Mouse (Mus musculus): ENCODE results near the gene Dnajb13.

Dnajb13 gene

DNA sequence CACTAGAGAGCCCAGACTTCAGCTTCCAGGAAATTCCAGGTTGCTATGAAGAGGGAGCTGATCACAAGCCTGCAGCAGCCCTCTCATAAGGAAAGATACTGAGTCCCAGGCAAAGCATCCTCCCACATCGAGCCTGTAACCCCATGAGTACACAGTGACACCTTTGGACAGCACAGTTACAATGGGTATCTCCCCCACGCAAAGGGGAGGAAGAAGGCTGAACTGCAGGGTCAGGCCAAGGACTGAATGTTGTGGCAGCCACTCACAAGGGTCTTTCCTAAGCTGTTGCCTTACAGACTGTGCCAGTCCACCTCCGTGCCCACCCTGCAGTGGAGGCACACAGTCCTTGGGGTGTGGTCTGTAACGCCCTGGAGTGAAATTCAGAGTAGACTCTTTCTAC lies 8.3 kb downstream of the Dnajb13 start:
- DNase-seq = no peak

GRCm38 (mm10) chr7:100504740-100505487 lies 9.8 kb downstream of the Dnajb13 start:
- DNase-seq = no peak

DNA sequence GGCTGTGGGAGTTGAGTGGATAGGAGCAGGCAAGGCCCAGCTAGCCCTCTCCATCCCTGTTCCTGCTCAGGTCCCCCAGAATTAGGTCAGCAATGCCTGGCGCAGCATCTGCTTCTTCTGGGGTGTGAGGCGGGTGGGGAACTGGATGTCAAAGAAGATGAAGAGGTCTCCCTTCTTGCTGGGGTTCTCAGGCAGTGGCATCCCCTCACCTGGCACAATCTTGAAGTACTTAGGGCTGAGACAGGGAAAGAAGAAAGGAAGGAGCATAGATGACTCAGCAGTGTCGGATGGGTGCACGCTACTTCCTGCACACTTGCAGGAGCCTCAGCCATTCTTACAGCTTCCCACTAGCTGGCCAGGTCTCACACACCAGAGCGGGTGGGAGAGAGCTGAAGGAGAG lies 11.7 kb downstream of the Dnajb13 start:
- DNase-seq = peak; percentile 60

DNA sequence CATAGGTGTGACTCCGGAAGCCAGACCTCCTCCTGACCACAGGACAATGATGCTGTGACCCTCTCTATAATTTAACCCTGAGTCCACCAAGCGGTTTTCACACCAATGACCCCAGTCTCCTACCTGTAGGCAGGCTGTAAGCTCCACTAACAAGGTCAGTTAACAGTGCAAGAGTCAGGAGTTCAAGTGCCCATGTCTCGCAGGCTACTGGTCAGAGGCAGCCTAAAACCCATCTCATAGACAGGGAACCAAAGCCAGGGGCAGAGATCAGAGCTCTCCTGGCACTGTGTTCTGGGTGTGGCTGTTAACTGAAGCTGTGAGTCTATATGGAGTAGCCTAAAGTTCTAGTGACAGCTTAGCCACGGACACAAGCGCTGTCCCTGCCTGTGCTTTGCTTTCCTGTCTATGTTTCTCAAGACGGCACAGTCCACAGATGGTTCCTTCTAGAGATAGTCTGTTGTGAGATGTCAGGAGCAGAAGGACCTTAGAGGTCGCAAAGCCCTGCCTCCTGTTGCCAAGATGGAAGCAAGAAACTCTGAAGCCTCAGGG lies 12.3 kb downstream of the Dnajb13 start:
- DNase-seq = peak; percentile 46

GRCm38 (mm10) chr7:100501844-100502373 lies 12.9 kb downstream of the Dnajb13 start:
- no peak for DNase-seq

DNA sequence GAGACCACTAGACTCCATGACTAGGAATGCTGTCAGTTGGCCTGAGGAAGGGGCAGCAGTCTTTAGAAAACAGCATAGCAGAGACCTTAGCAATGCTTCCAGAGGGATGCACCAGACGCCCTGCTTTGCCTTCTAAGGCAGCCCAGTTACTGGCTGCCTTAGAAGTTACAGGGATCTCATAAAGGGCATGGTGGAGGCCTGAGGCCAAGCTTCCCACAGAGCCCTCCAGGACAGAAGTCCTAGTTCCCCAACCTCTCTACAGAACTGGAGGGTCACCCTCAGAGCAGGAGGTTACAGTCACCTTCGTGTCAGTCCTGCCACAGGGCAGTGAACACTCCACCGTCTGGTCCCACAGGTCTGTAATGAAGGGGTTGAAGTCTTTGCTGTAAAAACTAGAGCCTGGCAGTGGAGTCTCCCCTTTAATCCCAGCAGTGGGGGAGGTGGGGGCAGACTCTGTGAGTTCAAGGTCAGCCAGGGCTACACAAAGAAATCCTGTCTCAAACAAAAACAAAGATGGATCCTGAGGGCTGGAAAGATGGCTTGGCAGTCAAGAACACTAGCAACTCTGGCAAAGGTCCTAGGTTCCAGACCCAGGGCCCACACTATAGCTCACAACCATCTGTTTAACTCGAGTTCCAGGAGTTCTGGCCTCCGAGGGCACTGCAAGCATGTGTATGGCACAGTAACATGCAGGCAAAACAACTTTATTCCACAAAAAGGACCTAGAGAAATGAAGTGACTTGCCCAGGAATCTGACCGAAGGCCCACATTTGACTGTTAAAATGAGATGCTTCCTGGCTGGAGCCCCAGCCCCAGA lies 13.5 kb downstream of the Dnajb13 start:
- DNase-seq = peak; percentile 52

DNA sequence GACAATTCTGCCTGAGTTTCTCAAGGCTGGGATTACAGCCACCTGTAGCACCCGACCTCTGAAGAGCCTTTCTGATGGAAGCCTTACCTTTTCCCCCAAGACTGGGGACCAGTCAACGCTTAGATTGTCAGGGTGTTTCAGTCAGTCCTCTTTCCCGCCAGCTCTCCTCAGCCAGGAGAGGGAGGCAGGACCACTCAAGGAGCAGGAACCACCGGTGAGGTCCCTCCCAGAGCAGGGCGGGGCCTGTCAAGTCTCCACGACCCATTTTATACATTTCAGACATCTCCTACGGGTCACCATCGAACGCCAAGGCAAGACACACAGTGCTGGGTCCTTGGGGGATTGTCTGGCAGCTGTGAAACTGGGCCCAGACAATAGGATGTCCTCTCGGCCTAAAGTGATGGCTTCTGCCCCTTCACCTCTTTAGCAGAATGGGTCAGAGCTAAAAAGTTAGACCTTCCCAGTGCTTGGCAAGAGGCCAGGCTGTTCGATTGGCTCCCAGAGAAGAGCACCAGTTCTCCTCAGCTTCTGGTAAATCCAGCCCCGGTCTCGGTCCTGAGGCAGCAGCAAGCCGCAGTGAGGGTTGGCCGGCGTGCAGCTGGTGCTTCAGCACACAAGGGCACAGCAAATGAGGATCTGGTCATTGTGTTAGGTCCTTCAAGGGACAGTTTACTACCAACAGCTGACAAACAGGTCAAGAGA lies 14.3 kb downstream of the Dnajb13 start:
- peak; percentile 63 for DNase-seq

- no peak for DNase-seq
These were observed 15.3 kb downstream of the Dnajb13 start for GRCm38 (mm10) chr7:100499465-100499864.

DNA sequence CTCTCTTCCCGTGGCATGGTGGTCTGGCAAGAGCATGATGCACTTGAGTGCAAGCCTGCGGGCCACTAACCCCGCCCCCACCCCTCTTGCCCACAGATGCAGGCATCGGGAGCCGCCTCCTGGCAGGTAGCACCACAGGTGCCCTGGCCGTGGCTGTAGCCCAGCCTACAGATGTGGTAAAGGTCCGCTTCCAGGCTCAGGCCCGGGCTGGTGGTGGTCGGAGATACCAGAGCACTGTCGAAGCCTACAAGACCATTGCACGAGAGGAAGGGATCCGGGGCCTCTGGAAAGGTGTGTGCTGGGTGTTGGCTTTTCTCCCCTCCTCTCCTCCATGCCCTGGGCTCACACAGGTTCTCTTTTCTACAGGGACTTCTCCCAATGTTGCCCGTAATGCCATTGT lies 16.8 kb downstream of the Dnajb13 start:
- no peak for DNase-seq

DNA sequence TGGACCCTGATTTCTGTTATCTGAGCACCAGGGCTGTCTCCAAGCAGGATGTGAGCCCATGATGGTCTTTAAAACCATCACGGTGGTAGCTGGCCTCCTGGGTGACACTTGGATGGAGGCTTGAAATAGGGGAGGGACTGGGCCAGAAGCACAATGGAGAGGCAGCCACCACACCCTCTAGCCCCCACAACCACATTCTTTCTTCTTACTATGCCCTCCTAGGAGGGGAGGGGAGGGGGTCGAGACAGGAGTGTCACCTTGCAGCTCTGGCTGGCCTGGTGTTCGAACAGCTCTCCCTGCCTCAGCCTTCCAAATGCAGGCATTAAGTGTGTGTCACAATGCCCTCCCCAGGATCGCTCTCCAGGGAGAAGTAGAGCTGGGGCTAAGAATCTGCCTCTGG lies 17.4 kb downstream of the Dnajb13 start:
- DNase-seq = no peak

DNA sequence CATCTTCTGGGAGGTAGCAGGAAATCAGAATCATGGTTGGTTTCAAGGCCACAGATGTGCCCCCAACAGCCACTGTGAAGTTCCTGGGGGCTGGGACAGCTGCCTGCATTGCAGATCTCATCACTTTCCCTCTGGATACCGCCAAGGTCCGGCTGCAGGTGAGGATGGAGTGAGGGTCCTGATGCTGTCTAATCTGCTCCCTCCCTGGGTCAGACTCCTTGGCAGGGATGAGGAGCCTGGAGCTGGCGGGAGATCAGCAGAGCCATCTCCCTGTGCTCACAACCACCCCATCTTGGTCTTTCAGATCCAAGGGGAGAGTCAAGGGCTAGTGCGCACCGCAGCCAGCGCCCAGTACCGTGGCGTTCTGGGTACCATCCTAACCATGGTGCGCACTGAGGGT lies 18.0 kb downstream of the Dnajb13 start:
- no peak for DNase-seq

- DNase-seq = no peak
These were observed 18.4 kb downstream of the Dnajb13 start for GRCm38 (mm10) chr7:100496371-100496770.

DNA sequence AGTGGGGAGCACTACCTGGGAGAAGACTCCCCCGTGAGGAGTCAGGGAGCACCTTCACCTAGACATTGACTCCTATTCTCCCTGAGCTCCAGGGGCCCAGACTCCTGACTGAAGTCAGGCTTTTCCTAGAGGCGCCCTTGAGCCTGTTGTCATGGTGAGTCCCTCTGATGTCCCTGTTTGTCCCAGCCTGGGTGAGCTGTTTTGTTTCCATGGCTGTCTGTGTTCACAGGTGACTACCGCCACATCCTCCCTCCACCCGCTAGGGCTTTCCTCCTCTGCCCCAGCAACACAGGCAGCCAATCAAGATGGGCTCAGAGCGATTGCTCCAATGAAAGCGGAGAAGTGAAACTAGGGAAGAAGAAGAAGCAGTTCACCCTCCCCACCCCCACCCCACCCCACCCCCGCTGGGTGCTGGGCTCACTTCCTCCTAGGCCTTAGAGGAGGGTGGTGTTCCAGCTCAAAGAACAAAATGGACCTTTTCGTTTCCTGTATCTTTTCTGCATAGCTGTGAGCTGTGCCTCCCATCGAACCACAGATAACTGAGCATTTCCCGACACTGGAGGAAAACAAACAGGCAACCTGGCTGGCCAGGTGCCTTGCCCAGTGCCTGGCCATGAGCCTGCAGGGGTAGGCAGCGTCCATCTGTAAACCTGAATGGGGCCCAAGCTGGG lies 19.0 kb downstream of the Dnajb13 start:
- peak; percentile 81 for DNase-seq

GRCm38 (mm10) chr7:100495042-100495441 lies 19.7 kb downstream of the Dnajb13 start:
- no peak for DNase-seq

DNA sequence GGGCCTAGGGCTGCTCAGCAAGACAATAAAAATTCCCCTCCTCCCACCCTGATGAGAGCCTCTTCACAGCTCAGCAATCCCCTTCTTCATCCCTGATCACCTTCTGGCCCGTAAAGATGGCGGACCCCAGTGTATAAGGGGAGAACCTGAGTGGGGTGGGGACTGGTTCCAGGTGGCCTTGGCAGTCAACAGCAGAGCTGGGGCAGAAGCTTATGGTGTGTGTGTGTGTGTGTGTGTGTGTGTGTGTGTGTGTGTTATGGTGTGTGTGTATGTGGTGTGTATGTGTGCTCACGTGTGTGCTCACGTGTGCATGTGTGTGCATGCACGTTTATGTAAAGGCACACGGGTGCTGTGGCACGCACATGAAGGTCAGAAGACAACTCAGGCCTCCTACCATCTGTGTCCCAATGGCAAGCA lies 20.3 kb downstream of the Dnajb13 start:
- DNase-seq = no peak

DNA sequence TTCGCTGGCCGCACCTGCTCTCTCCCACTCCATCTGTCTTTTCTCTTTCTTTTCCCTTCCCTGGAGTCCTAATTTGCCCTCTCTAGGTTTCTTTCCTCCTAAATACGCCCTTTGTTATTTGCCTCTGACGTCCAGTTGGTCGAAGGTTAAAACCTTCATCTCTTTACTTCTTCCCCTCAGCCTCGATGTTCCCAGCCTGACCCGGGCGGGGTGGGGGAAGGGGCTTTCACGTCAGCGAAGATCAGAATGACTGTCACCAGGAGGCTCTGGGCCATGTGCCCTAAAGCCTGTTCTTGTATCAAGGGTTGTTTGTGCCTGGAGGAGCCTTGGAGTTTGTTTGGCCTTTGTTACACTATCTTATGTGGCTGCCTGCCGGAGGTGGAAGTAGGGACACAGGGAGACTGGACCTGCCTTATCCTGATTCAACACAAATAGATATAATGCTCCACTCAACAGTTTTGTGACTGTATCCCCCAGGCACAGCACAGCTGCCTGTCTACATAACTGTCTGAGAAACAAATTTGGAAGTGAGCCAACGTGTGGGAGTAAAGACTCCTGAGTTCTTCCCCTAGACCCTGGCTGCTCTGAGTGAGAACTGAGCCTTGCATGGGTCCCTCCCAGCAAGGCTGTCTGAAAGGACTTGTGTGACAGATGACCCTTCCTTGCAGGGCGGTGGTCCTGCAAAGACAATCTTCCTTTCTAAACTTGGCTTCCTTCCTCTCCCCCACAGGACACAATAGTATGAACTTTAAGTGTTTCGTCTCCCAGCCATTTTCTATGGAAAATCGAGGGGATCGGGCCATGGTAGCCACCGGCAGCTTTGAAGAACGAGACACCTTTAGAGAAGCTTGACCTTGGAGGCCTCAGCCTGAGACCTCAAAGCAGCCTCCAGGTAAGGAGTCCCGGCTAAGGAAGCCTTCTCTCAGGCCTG lies 21.0 kb downstream of the Dnajb13 start:
- peak; percentile 49 for DNase-seq

DNA sequence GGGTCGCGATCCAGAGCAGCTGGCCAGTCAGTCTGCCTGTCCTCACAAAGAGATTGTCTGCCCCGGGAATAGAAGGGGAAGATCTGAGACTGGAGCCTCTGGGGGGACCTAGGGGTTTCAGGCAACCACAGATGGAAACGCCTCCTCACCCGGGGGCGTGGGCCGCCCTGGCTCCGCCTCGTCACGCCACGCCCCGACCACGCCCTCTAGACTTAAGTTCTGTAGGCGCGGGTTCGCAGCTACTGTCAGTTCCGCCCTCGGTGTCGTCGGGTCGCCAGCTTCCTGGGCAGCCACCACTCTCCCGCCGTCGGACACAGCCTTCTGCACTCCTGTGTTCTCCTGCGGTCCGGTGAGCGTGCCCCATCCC lies 21.7 kb downstream of the Dnajb13 start, which contains the start of gene Ucp2:
Ucp2 (plus strand) TSS at position 221 of the 367 bp plus-strand sequence.
- peak; percentile 97 for DNase-seq

GRCm38 (mm10) chr7:100492391-100493116 lies 22.2 kb downstream of the Dnajb13 start:
- DNase-seq = no peak

DNA sequence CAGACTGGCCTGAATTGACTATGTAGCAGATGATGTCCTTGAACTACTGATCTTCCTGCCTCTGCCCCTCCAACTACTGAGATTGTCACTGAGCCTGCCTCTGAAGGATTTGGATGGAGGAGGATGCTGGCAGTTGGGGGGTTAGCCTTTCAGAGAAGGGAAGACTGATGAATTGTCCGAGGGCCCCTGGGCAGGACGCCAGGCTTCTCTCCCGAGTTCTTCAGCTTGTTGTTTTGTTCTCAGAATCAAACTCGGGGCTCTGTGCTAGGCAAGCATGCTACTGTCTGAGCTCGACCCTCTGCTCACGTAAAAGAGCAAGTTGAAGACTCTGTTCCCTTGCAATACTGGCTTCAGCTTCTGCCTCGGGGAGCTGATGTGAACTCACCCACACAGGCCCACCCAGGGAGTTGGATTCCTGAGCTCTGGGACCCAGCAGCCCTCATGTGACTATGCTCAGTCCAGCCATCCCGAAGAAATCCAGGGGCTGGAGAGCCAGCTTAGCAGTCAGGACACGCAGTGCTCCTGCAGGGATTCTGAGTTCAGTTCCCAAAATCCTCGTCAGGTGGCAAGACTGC lies 26.2 kb downstream of the Dnajb13 start:
- no peak for DNase-seq

DNA sequence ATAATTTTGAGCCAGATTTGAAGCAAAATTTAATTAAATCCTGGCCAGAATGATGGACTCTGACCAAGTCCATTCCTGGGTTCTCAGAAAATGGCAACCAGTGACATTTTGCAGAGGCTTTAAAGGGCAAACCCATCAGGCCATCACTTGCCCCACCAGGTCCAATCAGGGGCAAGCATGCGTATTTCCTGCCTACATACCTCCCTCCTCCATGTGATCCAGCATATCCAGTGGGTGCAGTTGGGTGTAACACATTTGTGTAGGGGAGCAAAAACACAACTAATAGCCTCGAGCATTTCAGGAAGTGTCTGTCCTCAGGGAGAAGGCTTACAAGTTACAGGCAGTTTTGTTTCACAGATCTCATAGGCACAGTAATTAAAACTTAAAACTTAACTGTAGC lies 27.5 kb downstream of the Dnajb13 start:
- DNase-seq = no peak
